Mouse (Mus musculus): ENCODE data around the gene Galntl6.
"Not testable (repeated sequence)": the region's sequence is repeated elsewhere in the genome, so short reads cannot be mapped to it uniquely, and the experiment has no call there.

Gene Galntl6

GRCm38 (mm10) chr8:58604751-58605150, 307.7 kb downstream of the Galntl6 start:
- no peak for DNase-seq (ENCODE audit: low spot score)

GRCm38 (mm10) chr8:58597834-58598233, 314.6 kb downstream of the Galntl6 start:
- no peak for DNase-seq (ENCODE audit: low spot score)

- DNase-seq (ENCODE audit: low spot score), result no peak
Measured at GRCm38 (mm10) chr8:58575346-58575745, 337.1 kb downstream of the Galntl6 start.

GRCm38 (mm10) chr8:58568086-58568485, 344.4 kb downstream of the Galntl6 start:
- DNase-seq (ENCODE audit: low spot score), result no peak

- DNase-seq (ENCODE audit: low spot score), result peak; percentile 11
Measured at GRCm38 (mm10) chr8:58566115-58566514, 346.3 kb downstream of the Galntl6 start.

- no peak for DNase-seq (ENCODE audit: low spot score)
Measured at GRCm38 (mm10) chr8:58535781-58536180, 376.7 kb downstream of the Galntl6 start.

- no peak for DNase-seq (ENCODE audit: low spot score)
Measured at GRCm38 (mm10) chr8:58534631-58535030, 377.8 kb downstream of the Galntl6 start.

- no peak for DNase-seq (ENCODE audit: low spot score)
Measured at GRCm38 (mm10) chr8:58523443-58523842, 389.0 kb downstream of the Galntl6 start.

GRCm38 (mm10) chr8:58521932-58522331, 390.5 kb downstream of the Galntl6 start:
- no peak for DNase-seq (ENCODE audit: low spot score)

GRCm38 (mm10) chr8:58510516-58510915, 401.9 kb downstream of the Galntl6 start:
- no peak for DNase-seq (ENCODE audit: low spot score)

GRCm38 (mm10) chr8:58509051-58509450, 403.4 kb downstream of the Galntl6 start:
- no peak for DNase-seq (ENCODE audit: low spot score)

- no peak for DNase-seq (ENCODE audit: low spot score)
Measured at GRCm38 (mm10) chr8:58487099-58487498, 425.3 kb downstream of the Galntl6 start.

GRCm38 (mm10) chr8:58463342-58463741, 449.1 kb downstream of the Galntl6 start:
- not testable (repeated sequence) for DNase-seq (ENCODE audit: low spot score)

- no peak for DNase-seq (ENCODE audit: low spot score)
Measured at GRCm38 (mm10) chr8:58442696-58443095, 469.7 kb downstream of the Galntl6 start.

GRCm38 (mm10) chr8:58418481-58418880, 494.0 kb downstream of the Galntl6 start:
- DNase-seq (ENCODE audit: low spot score), result no peak

- DNase-seq (ENCODE audit: low spot score), result no peak
Measured at GRCm38 (mm10) chr8:58417551-58417950, 494.9 kb downstream of the Galntl6 start.

- no peak for DNase-seq (ENCODE audit: low spot score)
Measured at GRCm38 (mm10) chr8:58396500-58396899, 515.9 kb downstream of the Galntl6 start.

- DNase-seq (ENCODE audit: low spot score), result no peak
Measured at GRCm38 (mm10) chr8:58395879-58396278, 516.6 kb downstream of the Galntl6 start.

- no peak for DNase-seq (ENCODE audit: low spot score)
Measured at GRCm38 (mm10) chr8:58372389-58372788, 540.1 kb downstream of the Galntl6 start.

- no peak for DNase-seq (ENCODE audit: low spot score)
Measured at GRCm38 (mm10) chr8:58371979-58372378, 540.5 kb downstream of the Galntl6 start.

- no peak for DNase-seq (ENCODE audit: low spot score)
Measured at GRCm38 (mm10) chr8:58331151-58331550, 581.3 kb downstream of the Galntl6 start.

GRCm38 (mm10) chr8:58313482-58313881, 599.0 kb downstream of the Galntl6 start:
- no peak for DNase-seq (ENCODE audit: low spot score)

- DNase-seq (ENCODE audit: low spot score), result peak; percentile 10
Measured at GRCm38 (mm10) chr8:58291487-58291886, 621.0 kb downstream of the Galntl6 start.

- DNase-seq (ENCODE audit: low spot score), result no peak
Measured at GRCm38 (mm10) chr8:58290080-58290479, 622.4 kb downstream of the Galntl6 start.

GRCm38 (mm10) chr8:58265485-58265884, 647.0 kb downstream of the Galntl6 start:
- DNase-seq (ENCODE audit: low spot score), result no peak

All from layer of hippocampus, adult 11-12 months (tissue).